Mouse (Mus musculus) midbrain, embryonic 16.5 days (tissue): Measurements from ENCODE around the gene Fam219b. TPM values are rescaled to one million over a fixed set of nuclear protein-coding genes. Genes with fewer than 3 reads are reported as not detected.

Source experiments
- polyA plus RNA-seq: library from polyadenylated mRNA; unstranded; fragments of >200 nt; fragmentation: Nextera tagmentation; extraction: Ambion mirVana; gene quantifications from 2 replicates; pipeline ENCODE4 v1.2.1, GENCODE M21; 2015

Fam219b gene
- polyA plus RNA-seq, 1 experiment from 2014 or later: 23.2 TPM

Other genes with a start within 250 kb of the Fam219b start
- 24.0 and 25.5 TPM in 2 replicates for gene Ppcdc, start 97.4 kb upstream of the Fam219b start, polyA plus RNA-seq
- gene Scamp5, start 69.5 kb upstream of the Fam219b start, polyA plus RNA-seq: 168 and 191 TPM in 2 replicates
- gene Rpp25, start 33.5 kb upstream of the Fam219b start, polyA plus RNA-seq: 24.7 and 30.0 TPM in 2 replicates
- 818 and 833 TPM in 2 replicates for gene Cox5a, start 16.3 kb upstream of the Fam219b start, polyA plus RNA-seq
- 75.4 and 77.6 TPM in 2 replicates for gene Mpi, start 15.2 kb downstream of the Fam219b start, polyA plus RNA-seq
- gene Scamp2, start 23.4 kb downstream of the Fam219b start, polyA plus RNA-seq: 44.1 and 44.2 TPM in 2 replicates
- gene Ulk3, start 51.9 kb downstream of the Fam219b start, polyA plus RNA-seq: 29.5 and 38.3 TPM in 2 replicates
- gene Cplx3, start 68.8 kb downstream of the Fam219b start, polyA plus RNA-seq: 0.46 and 1.3 TPM in 2 replicates
- not detected in 2 replicates for gene Lman1l, start 83.2 kb downstream of the Fam219b start, polyA plus RNA-seq
- 38.2 and 39.2 TPM in 2 replicates for gene Csk, start 116.1 kb downstream of the Fam219b start, polyA plus RNA-seq
- gene Cyp1a2, start 146.2 kb downstream of the Fam219b start, polyA plus RNA-seq: not detected in 2 replicates
- gene Cyp1a1, start 150.4 kb downstream of the Fam219b start, polyA plus RNA-seq: 0.06 and 0.12 TPM in 2 replicates
- 31.8 and 34.7 TPM in 2 replicates for gene Edc3, start 171.0 kb downstream of the Fam219b start, polyA plus RNA-seq
- 58.8 and 62.9 TPM in 2 replicates for gene Clk3, start 228.3 kb downstream of the Fam219b start, polyA plus RNA-seq